Mouse (Mus musculus): ENCODE results near the gene Eml4. TPM values are rescaled to one million over a fixed set of nuclear protein-coding genes. Genes with fewer than 3 reads are reported as not detected.

Gene Eml4
- polyA plus RNA-seq (2015; fragmentation: Nextera tagmentation; extraction: Ambion mirVana): 31.7 and 33.9 TPM in 2 replicates

GRCm38 (mm10) chr17:83350379-83351091 is at the start of gene Eml4:
TSS of gene Eml4 (plus strand) at chr17:83350931.
- under 1% methylated on average over 61 of the region's 62 CpGs for whole genome bisulfite sequencing
- peaks cover 10% of the 10 kb centered on the region for H3K4me1 ChIP-seq (replicated peaks; ENCODE audit: control insufficient read depth, insufficient read depth, low read length)
- peak within 1 kb of the TSS; percentile 81 for H3K4me3 ChIP-seq (replicated peaks; ENCODE audit: low read length)
- H3K9ac ChIP-seq (replicated peaks; ENCODE audit: low read depth, low read length): peak within 1 kb of the TSS; percentile 87
- peak within 1 kb of the TSS; percentile 86 for H3K27ac ChIP-seq (ENCODE audit: low read length)
- ATAC-seq: peak; percentile 97
- H3K27me3 ChIP-seq (replicated peaks; ENCODE audit: control insufficient read depth, insufficient read depth, low read length): no peaks in the 10 kb centered on the region
- no peaks in the 10 kb centered on the region for H3K36me3 ChIP-seq (ENCODE audit: control insufficient read depth, insufficient read depth)
- H3K4me2 ChIP-seq (ENCODE audit: low read length): peak within 1 kb of the TSS; percentile 75
- no peaks in the 10 kb centered on the region for H3K9me3 ChIP-seq (ENCODE audit: control insufficient read depth, low read length)

GRCm38 (mm10) chr17:83301433-83301832 is 49.3 kb upstream of the Eml4 start:
- no peak overlapping the region for H3K4me2 ChIP-seq (ENCODE audit: low read length)
- no peaks in the 10 kb centered on the region for H3K9me3 ChIP-seq (ENCODE audit: control insufficient read depth, low read length)
- no peak overlapping the region for H3K4me3 ChIP-seq (replicated peaks; ENCODE audit: low read length)
- WGBS: 92% methylated on average over 5 of the region's 5 CpGs
- H3K27ac ChIP-seq (ENCODE audit: low read length): no peak overlapping the region
- no peaks in the 10 kb centered on the region for H3K27me3 ChIP-seq (replicated peaks; ENCODE audit: control insufficient read depth, insufficient read depth, low read length)
- no peak for ATAC-seq
- H3K36me3 ChIP-seq (ENCODE audit: control insufficient read depth, insufficient read depth): no peaks in the 10 kb centered on the region
- no peaks in the 10 kb centered on the region for H3K4me1 ChIP-seq (replicated peaks; ENCODE audit: control insufficient read depth, insufficient read depth, low read length)
- no peak overlapping the region for H3K9ac ChIP-seq (replicated peaks; ENCODE audit: low read depth, low read length)

GRCm38 (mm10) chr17:83304089-83304822 is 46.5 kb upstream of the Eml4 start:
- no peak overlapping the region for H3K4me2 ChIP-seq (ENCODE audit: low read length)
- no peak for ATAC-seq
- no peak overlapping the region for H3K4me3 ChIP-seq (replicated peaks; ENCODE audit: low read length)
- H3K9me3 ChIP-seq (ENCODE audit: control insufficient read depth, low read length): no peaks in the 10 kb centered on the region
- 90% methylated on average over 7 of the region's 7 CpGs for WGBS
- H3K27ac ChIP-seq (ENCODE audit: low read length): no peak overlapping the region
- no peak overlapping the region for H3K9ac ChIP-seq (replicated peaks; ENCODE audit: low read depth, low read length)
- no peaks in the 10 kb centered on the region for H3K27me3 ChIP-seq (replicated peaks; ENCODE audit: control insufficient read depth, insufficient read depth, low read length)
- no peaks in the 10 kb centered on the region for H3K36me3 ChIP-seq (ENCODE audit: control insufficient read depth, insufficient read depth)
- no peaks in the 10 kb centered on the region for H3K4me1 ChIP-seq (replicated peaks; ENCODE audit: control insufficient read depth, insufficient read depth, low read length)

- Histone ChIP-seq H3K27ac (ENCODE audit: low read length) (no peak overlapping the region), H3K4me2 (ENCODE audit: low read length) (no peak overlapping the region), H3K4me3 (replicated peaks; ENCODE audit: low read length) (no peak overlapping the region), H3K9me3 (ENCODE audit: control insufficient read depth, low read length) (no peaks in the 10 kb centered on the region), H3K4me1 (replicated peaks; ENCODE audit: control insufficient read depth, insufficient read depth, low read length) (peaks cover 1% of the 10 kb centered on the region), H3K9ac (replicated peaks; ENCODE audit: low read depth, low read length) (no peak overlapping the region), H3K36me3 (ENCODE audit: control insufficient read depth, insufficient read depth) (no peaks in the 10 kb centered on the region), H3K27me3 (replicated peaks; ENCODE audit: control insufficient read depth, insufficient read depth, low read length) (no peaks in the 10 kb centered on the region)
- 85% methylated on average over 12 of the region's 12 CpGs for WGBS
- no peak for ATAC-seq
Measured at GRCm38 (mm10) chr17:83306964-83307640, 43.6 kb upstream of the Eml4 start.

GRCm38 (mm10) chr17:83307641-83308296 is 43.0 kb upstream of the Eml4 start:
- no peak overlapping the region for H3K4me3 ChIP-seq (replicated peaks; ENCODE audit: low read length)
- no peaks in the 10 kb centered on the region for H3K9me3 ChIP-seq (ENCODE audit: control insufficient read depth, low read length)
- peaks cover 8% of the 10 kb centered on the region for H3K4me1 ChIP-seq (replicated peaks; ENCODE audit: control insufficient read depth, insufficient read depth, low read length)
- no peak overlapping the region for H3K9ac ChIP-seq (replicated peaks; ENCODE audit: low read depth, low read length)
- no peak for ATAC-seq
- H3K4me2 ChIP-seq (ENCODE audit: low read length): no peak overlapping the region
- H3K36me3 ChIP-seq (ENCODE audit: control insufficient read depth, insufficient read depth): no peaks in the 10 kb centered on the region
- H3K27ac ChIP-seq (ENCODE audit: low read length): no peak overlapping the region
- H3K27me3 ChIP-seq (replicated peaks; ENCODE audit: control insufficient read depth, insufficient read depth, low read length): no peaks in the 10 kb centered on the region
- WGBS: 70% methylated on average over 11 of the region's 11 CpGs

- Histone ChIP-seq H3K27me3 (replicated peaks; ENCODE audit: control insufficient read depth, insufficient read depth, low read length) (no peaks in the 10 kb centered on the region), H3K9ac (replicated peaks; ENCODE audit: low read depth, low read length) (no peak overlapping the region), H3K4me3 (replicated peaks; ENCODE audit: low read length) (no peak overlapping the region), H3K27ac (ENCODE audit: low read length) (no peak overlapping the region), H3K4me1 (replicated peaks; ENCODE audit: control insufficient read depth, insufficient read depth, low read length) (peaks cover 8% of the 10 kb centered on the region), H3K36me3 (ENCODE audit: control insufficient read depth, insufficient read depth) (no peaks in the 10 kb centered on the region), H3K4me2 (ENCODE audit: low read length) (no peak overlapping the region), H3K9me3 (ENCODE audit: control insufficient read depth, low read length) (no peaks in the 10 kb centered on the region)
- no peak for ATAC-seq
- 44% methylated on average over 4 of the region's 4 CpGs for WGBS
Measured at GRCm38 (mm10) chr17:83308451-83308850, 42.3 kb upstream of the Eml4 start.

- Histone ChIP-seq H3K4me3 (replicated peaks; ENCODE audit: low read length) (no peak overlapping the region), H3K9me3 (ENCODE audit: control insufficient read depth, low read length) (no peaks in the 10 kb centered on the region), H3K9ac (replicated peaks; ENCODE audit: low read depth, low read length) (no peak overlapping the region), H3K36me3 (ENCODE audit: control insufficient read depth, insufficient read depth) (no peaks in the 10 kb centered on the region), H3K27me3 (replicated peaks; ENCODE audit: control insufficient read depth, insufficient read depth, low read length) (no peaks in the 10 kb centered on the region), H3K4me1 (replicated peaks; ENCODE audit: control insufficient read depth, insufficient read depth, low read length) (peaks cover 8% of the 10 kb centered on the region), H3K27ac (ENCODE audit: low read length) (no peak overlapping the region), H3K4me2 (ENCODE audit: low read length) (no peak overlapping the region)
- 26% methylated on average over 1 of the region's 1 CpGs for WGBS
- ATAC-seq: peak; percentile 49; the same call in 1 of the 2 replicates
Measured at GRCm38 (mm10) chr17:83309243-83309642, 41.5 kb upstream of the Eml4 start.

- H3K4me1 ChIP-seq (replicated peaks; ENCODE audit: control insufficient read depth, insufficient read depth, low read length): peaks cover 8% of the 10 kb centered on the region
- no peak overlapping the region for H3K27ac ChIP-seq (ENCODE audit: low read length)
- no peaks in the 10 kb centered on the region for H3K9me3 ChIP-seq (ENCODE audit: control insufficient read depth, low read length)
- no peak for ATAC-seq
- WGBS: 36% methylated on average over 5 of the region's 5 CpGs
- H3K4me3 ChIP-seq (replicated peaks; ENCODE audit: low read length): no peak overlapping the region
- no peaks in the 10 kb centered on the region for H3K27me3 ChIP-seq (replicated peaks; ENCODE audit: control insufficient read depth, insufficient read depth, low read length)
- no peak overlapping the region for H3K9ac ChIP-seq (replicated peaks; ENCODE audit: low read depth, low read length)
- H3K36me3 ChIP-seq (ENCODE audit: control insufficient read depth, insufficient read depth): no peaks in the 10 kb centered on the region
- no peak overlapping the region for H3K4me2 ChIP-seq (ENCODE audit: low read length)
Measured at GRCm38 (mm10) chr17:83311806-83312205, 38.9 kb upstream of the Eml4 start.
